Mouse (Mus musculus): ENCODE measurements around the gene Fn3k. TPM values are rescaled to one million over a fixed set of nuclear protein-coding genes. Genes with fewer than 3 reads are reported as not detected.
A peak's percentile ranks its signal among the peaks of the same experiment; 100 is the strongest.

Fn3k gene
- total RNA-seq, 4 experiments from 2014 or later, result 40.7 to 57.9 (median 49.9) TPM

DNA sequence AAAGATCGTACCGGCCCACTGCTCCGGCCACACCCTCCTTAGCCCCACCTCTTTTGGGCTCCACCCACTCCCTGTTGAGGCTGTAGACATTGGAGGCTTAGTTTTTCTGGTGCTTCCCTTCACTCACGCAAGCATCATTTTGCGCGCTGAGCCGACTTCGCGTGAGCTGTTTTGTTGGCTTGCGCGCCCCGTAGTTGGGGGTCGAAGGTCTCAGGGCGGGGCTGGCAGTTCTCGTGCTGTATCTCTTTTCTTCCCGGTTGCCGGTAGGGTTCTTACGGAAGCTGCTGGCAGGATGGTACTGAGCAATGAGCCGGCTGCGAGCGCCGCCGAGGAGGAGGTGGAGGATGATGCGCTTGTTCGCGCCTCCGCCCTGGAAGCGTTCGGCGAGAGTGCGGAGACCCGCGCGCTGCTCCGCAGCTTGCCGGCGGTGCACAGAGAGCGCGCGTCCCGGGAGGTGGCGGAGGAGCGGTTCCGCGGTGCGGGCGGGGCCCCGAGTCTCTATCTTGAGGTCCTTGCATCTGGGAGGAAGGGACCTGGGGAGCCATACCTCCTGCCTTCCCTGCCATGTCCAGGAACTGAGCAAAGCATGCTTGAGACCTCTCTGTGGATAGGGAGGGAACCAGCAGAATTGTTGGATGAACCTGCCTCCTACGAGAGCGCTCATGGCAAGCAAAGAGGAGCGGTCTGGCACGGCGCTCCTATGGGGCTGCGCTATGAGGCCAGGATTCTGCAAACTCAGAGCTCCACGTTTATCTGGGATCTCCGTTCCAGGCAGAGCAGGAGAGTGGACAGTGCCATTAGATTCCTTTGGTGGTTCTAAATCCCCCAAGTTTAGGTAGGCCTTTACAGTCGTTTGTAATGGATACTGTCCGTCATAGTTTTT, 17.3 kb downstream of the Fn3k start, which contains the start of gene Tbcd:
TSS of gene Tbcd (plus strand) at position 197 of the 883 bp plus-strand sequence.
- DNase-seq (ENCODE audit: low spot score in 2 of 2), result peak; percentile 94 to 98

DNA sequence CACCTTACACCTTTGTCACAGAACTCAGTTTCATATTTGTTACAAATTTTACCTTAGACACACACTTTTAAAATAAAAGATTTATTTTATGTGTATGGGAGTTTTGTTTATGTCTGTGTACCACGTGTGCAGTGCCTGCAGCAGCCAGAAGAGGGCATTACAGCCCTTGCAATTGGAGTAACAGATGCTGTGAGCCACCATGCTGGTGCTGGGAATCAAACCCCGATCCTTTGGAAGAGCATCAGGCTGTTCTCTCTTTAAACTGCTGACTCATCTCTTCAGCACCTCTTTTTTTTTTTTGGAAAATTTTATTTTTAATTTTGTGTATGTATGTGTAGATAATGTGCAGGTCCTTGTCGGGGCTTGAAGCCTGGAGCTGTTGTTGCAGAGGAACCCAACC, 23.2 kb downstream of the Fn3k start:
- no peak for DNase-seq (ENCODE audit: low spot score in 2 of 2)

- no peak for DNase-seq (ENCODE audit: low spot score in 2 of 2)
These were observed 32.7 kb downstream of the Fn3k start for GRCm38 (mm10) chr11:121467408-121467807.

DNA sequence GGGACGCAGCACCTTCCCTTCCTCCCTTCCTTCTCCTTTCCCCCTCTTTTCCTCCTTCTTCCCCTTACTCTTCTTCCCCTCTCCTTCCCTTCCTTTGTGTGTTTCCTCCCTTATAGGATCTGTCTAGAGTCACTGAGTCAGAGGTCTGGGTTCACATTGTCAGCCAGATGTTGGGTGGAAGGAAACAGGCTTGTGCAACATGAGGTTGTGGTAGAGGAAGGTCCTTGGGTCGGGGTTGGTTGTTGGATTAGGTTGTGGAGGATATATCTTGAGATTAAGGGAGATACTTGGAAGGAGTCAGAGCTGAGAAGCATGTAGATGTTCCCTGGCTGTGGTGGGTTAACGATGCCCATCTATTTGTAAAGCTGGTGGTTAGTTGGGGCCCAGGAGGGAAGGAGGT, 40.1 kb downstream of the Fn3k start:
- DNase-seq (ENCODE audit: low spot score in 2 of 2), result no peak

- peak; percentile 17 to 73 for DNase-seq (ENCODE audit: low spot score in 2 of 2)
These were observed 41.1 kb downstream of the Fn3k start for GRCm38 (mm10) chr11:121475699-121476415.

DNA sequence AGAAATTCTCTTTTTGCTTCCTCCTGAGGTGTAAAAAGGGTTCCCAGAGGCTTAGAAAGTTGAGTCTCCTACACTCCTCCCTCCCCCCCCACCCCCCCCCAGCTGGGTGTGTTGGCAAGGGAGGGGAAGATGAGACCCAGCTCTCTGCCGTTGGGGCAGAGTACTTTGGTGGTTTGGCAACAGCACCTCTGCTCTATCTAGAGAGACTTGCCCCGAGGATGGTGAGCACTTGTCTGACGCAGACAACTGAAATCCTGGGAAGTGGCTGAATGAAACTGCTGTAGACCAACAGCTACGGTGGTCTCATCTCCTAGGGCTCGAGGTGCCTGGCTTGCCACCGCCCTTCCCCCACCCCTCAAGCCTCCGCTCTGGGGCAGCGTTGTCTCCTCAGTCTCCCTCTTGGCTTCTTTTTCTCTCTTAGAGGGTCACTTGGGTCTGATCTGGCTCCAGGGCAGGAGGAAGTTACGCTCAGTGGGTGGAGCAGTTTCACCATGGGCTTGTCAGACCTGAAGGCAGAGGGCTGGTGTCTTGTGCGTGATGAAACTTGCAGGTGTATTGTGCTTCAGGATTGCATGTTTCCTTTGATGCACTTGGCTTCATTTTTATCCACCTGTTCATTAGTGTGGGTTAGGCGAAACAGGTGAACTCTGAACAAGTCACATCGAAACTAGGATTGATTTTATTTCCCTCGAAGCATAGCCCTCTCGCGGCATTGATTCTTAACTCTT, 44.9 kb downstream of the Fn3k start:
- no peak for DNase-seq (ENCODE audit: low spot score in 2 of 2)

DNA sequence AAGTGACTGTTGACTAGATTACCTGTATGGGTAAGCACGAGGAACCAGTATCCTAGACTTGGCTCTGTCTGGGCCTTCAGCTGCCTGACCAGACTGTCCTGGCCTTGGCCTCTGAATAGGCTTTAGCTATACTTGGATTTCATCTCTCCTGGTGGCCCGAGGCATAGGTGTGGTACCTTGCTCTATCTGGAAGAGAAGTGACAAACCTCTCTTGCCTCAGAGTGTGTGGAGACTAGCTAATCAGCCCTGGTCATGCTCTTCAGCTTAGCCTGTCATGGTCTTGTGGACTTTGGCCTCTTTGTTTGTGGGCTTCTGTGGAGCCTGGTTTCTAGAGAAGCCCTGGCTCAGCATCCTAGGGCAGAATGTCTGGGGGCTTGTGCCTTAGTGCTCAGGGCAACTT, 46.4 kb downstream of the Fn3k start:
- DNase-seq (ENCODE audit: low spot score in 2 of 2), result no peak

- no peak for DNase-seq (ENCODE audit: low spot score in 2 of 2)
These were observed 51.2 kb downstream of the Fn3k start for GRCm38 (mm10) chr11:121485882-121486281.

DNA sequence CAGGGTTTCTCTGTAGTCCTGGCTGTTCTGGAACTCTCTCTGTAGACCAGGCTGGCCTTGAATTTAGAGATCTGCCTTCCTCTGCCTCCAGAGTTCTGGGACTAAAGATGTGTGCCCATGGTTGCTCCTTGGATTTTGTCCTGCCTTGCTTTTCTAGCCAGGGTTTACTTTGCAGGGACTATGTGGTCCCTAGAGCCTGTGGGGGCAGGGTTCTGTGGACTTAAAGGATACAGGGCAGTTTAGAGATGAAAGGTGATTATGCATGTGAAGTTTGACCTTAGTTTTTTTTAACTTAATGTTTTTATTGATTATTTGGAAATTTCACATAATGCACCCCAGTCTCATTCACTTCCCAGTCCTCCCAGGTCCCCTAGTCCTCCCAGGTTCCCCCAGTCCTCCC, 55.9 kb downstream of the Fn3k start:
- no peak for DNase-seq (ENCODE audit: low spot score in 2 of 2)

Small RNAs within 50 kb of the gene (microRNA-seq; reads per million reads assigned to microRNA genes)
- gene Mir7236, result 0 to 0.64 reads per million in 2 experiments

Other genes with a start within 250 kb of the Fn3k start
- gene Hexdc, start 230.5 kb upstream of the Fn3k start, total RNA-seq (2022), result 10 to 100 TPM; 21.6 to 27.6 (median 26.1) TPM
- 10 to 100 TPM in 1 of 4 experiments, 1 to 10 TPM in 3; 4.4 to 12.7 (median 7.1) TPM for gene Ogfod3, start 230.2 kb upstream of the Fn3k start, total RNA-seq (2022)
- 10 to 100 TPM; 22.1 to 25.3 (median 24.3) TPM for gene Cybc1, start 205.6 kb upstream of the Fn3k start, total RNA-seq (2022)
- 10 to 100 TPM; 42.9 to 71.2 (median 51.7) TPM for gene Narf, start 197.7 kb upstream of the Fn3k start, total RNA-seq (2022)
- gene Foxk2, start 174.9 kb upstream of the Fn3k start, total RNA-seq (2022), result 10 to 100 TPM; 65.3 to 83.7 (median 78.3) TPM
- gene Wdr45b, start 80.5 kb upstream of the Fn3k start, total RNA-seq (2022), result 10 to 100 TPM; 54.5 to 70.7 (median 61.0) TPM
- gene Rab40b, start 46.7 kb upstream of the Fn3k start, total RNA-seq (2022), result 10 to 100 TPM; 49.0 to 57.9 (median 53.8) TPM
- 10 to 100 TPM; 48.4 to 51.6 (median 51.1) TPM for gene Fn3krp, start 13.5 kb upstream of the Fn3k start, total RNA-seq (2022)
- gene Tbcd, start 17.0 kb downstream of the Fn3k start, total RNA-seq (2022), result 10 to 100 TPM; 40.3 to 43.8 (median 42.4) TPM
- gene Zfp750, start 84.4 kb downstream of the Fn3k start, total RNA-seq (2022), result under 1 TPM in 3 of 4 experiments, not detected in 1; 0.14 to 0.37 (median 0.16) TPM
- 1 to 10 TPM; 6.8 to 8.4 (median 7.9) TPM for gene B3gntl1, start 238.2 kb downstream of the Fn3k start, total RNA-seq (2022)

Data from layer of hippocampus, adult 8-10 months (tissue).